Mouse (Mus musculus) heart, embryonic 15.5 days (tissue): ENCODE results near the gene Abcc1. TPM values are rescaled to one million over a fixed set of nuclear protein-coding genes. Genes with fewer than 3 reads are reported as not detected.

Experiments
- ATAC-seq: fragments of 200-750 bp; cut with Nextera tagmentation; replicated peaks from 2 replicates; pipeline ENCODE4 v1.8.0; 2017; ENCODE audit warnings: low read depth, moderate TSS enrichment; ENCODE audit not compliant: insufficient number of reproducible peaks, insufficient read depth, low FRiP score
- H3K27ac ChIP-seq: fragments of 300-500 bp; sonication (generic); 2 replicates; pipeline ENCODE4 v1.5.1; 2015; ENCODE audit warnings: mild to moderate bottlenecking, inconsistent platforms
- H3K27me3 ChIP-seq: fragments of 300-500 bp; sonication (generic); 2 replicates; pipeline ENCODE4 v1.6.1; 2015; ENCODE audit warnings: inconsistent platforms
- H3K36me3 ChIP-seq: fragments of 300-500 bp; sonication (generic); 2 replicates; pipeline ENCODE4 v1.6.1; 2015; ENCODE audit warnings: mild to moderate bottlenecking, inconsistent platforms
- H3K4me1 ChIP-seq: fragments of 300-500 bp; sonication (generic); replicated peaks from 2 replicates; pipeline ENCODE4 v1.6.1; 2015; ENCODE audit warnings: inconsistent platforms
- H3K4me2 ChIP-seq: fragments of 300-500 bp; sonication (generic); 2 replicates; pipeline ENCODE4 v1.6.1; 2015; ENCODE audit warnings: inconsistent platforms, mild to moderate bottlenecking, moderate library complexity
- H3K4me3 ChIP-seq: fragments of 300-500 bp; sonication (generic); 2 replicates; pipeline ENCODE4 v1.5.1; 2015; ENCODE audit warnings: mild to moderate bottlenecking, inconsistent platforms
- H3K9ac ChIP-seq: fragments of 300-500 bp; sonication (generic); 2 replicates; pipeline ENCODE4 v1.6.1; 2015; ENCODE audit warnings: mild to moderate bottlenecking, inconsistent platforms
- H3K9me3 ChIP-seq: fragments of 300-500 bp; sonication (generic); replicated peaks from 2 replicates; pipeline ENCODE4 v1.6.1; 2016; ENCODE audit warnings: inconsistent platforms
- WGBS: fragments of 180-500 bp; shearing (Covaris S2); methylation state at CpG from one replicate; pipeline ENCODE4 v1.1.7; 2015; ENCODE audit warnings: mixed read lengths; 5-methylcytosine and 5-hydroxymethylcytosine counted together
- polyA plus RNA-seq: library from polyadenylated mRNA; unstranded; fragments of >200 nt; fragmentation: Nextera tagmentation; extraction: Ambion mirVana; gene quantifications from 2 replicates; pipeline ENCODE4 v1.2.1, GENCODE M21; 2015

Gene Abcc1
- polyA plus RNA-seq, 1 experiment from 2014 or later: 2.8 TPM

- H3K27me3 ChIP-seq: no peaks in the 10 kb centered on the region
- ATAC-seq: no peak
- no peaks in the 10 kb centered on the region for H3K9me3 ChIP-seq
- WGBS: 62% methylated on average over 6 of the region's 6 CpGs
- no peaks in the 10 kb centered on the region for H3K36me3 ChIP-seq
- H3K9ac ChIP-seq: no peak overlapping the region
- no peak overlapping the region for H3K4me2 ChIP-seq
- H3K27ac ChIP-seq: peak overlapping the region; percentile 70
- no peak overlapping the region for H3K4me3 ChIP-seq
- H3K4me1 ChIP-seq: peaks cover 6% of the 10 kb centered on the region
Observed at GRCm38 (mm10) chr16:14444059-14444855, 82.9 kb downstream of the Abcc1 start.

- no peaks in the 10 kb centered on the region for H3K36me3 ChIP-seq
- 0 out of 2 replicates have a peak, but pooled peaks have one; percentile 48 for ATAC-seq
- no peaks in the 10 kb centered on the region for H3K27me3 ChIP-seq
- H3K27ac ChIP-seq: 0 out of 2 replicates have a peak overlapping the region, but pooled peaks have one; percentile 70
- WGBS: 74% methylated on average over 6 of the region's 6 CpGs
- H3K9ac ChIP-seq: no peak overlapping the region
- H3K4me2 ChIP-seq: no peak overlapping the region
- no peak overlapping the region for H3K4me3 ChIP-seq
- H3K9me3 ChIP-seq: no peaks in the 10 kb centered on the region
- H3K4me1 ChIP-seq: peaks cover 6% of the 10 kb centered on the region
Observed at GRCm38 (mm10) chr16:14445197-14445596, 83.8 kb downstream of the Abcc1 start.

GRCm38 (mm10) chr16:14447366-14447765 is 86.0 kb downstream of the Abcc1 start:
- H3K27ac ChIP-seq: no peak overlapping the region
- no peak overlapping the region for H3K4me3 ChIP-seq
- H3K36me3 ChIP-seq: no peaks in the 10 kb centered on the region
- H3K4me2 ChIP-seq: no peak overlapping the region
- WGBS: 87% methylated on average over 4 of the region's 4 CpGs
- H3K9me3 ChIP-seq: no peaks in the 10 kb centered on the region
- H3K4me1 ChIP-seq: peaks cover 12% of the 10 kb centered on the region
- H3K27me3 ChIP-seq: no peaks in the 10 kb centered on the region
- no peak for ATAC-seq
- no peak overlapping the region for H3K9ac ChIP-seq

- Histone ChIP-seq H3K9ac (no peak overlapping the region), H3K4me3 (no peak overlapping the region), H3K36me3 (no peaks in the 10 kb centered on the region), H3K9me3 (no peaks in the 10 kb centered on the region), H3K4me1 (peaks cover 12% of the 10 kb centered on the region), H3K4me2 (no peak overlapping the region), H3K27ac (no peak overlapping the region), H3K27me3 (0 out of 2 replicates have a peak, but pooled peaks cover 2% of the 10 kb centered on the region)
- ATAC-seq: no peak
- WGBS: 89% methylated on average over 8 of the region's 8 CpGs
Observed at GRCm38 (mm10) chr16:14448307-14448706, 86.9 kb downstream of the Abcc1 start.

GRCm38 (mm10) chr16:14449861-14450260 is 88.5 kb downstream of the Abcc1 start:
- Histone ChIP-seq H3K27me3 (0 out of 2 replicates have a peak, but pooled peaks cover 3% of the 10 kb centered on the region), H3K9me3 (no peaks in the 10 kb centered on the region), H3K9ac (no peak overlapping the region), H3K4me2 (no peak overlapping the region), H3K4me1 (0 out of 2 replicates have a peak, but pooled peaks cover 6% of the 10 kb centered on the region), H3K27ac (no peak overlapping the region), H3K36me3 (no peaks in the 10 kb centered on the region), H3K4me3 (no peak overlapping the region)
- WGBS: 74% methylated on average over 4 of the region's 4 CpGs
- ATAC-seq: no peak

GRCm38 (mm10) chr16:14451374-14452046 is 90.2 kb downstream of the Abcc1 start:
- ATAC-seq: peak; percentile 17; the same call in 1 of the 2 replicates
- H3K9me3 ChIP-seq: no peaks in the 10 kb centered on the region
- no peak overlapping the region for H3K4me3 ChIP-seq
- H3K27ac ChIP-seq: no peak overlapping the region
- H3K4me1 ChIP-seq: 0 out of 2 replicates have a peak, but pooled peaks cover 6% of the 10 kb centered on the region
- H3K9ac ChIP-seq: no peak overlapping the region
- 56% methylated on average over 5 of the region's 5 CpGs for WGBS
- H3K4me2 ChIP-seq: no peak overlapping the region
- H3K27me3 ChIP-seq: 0 out of 2 replicates have a peak, but pooled peaks cover 3% of the 10 kb centered on the region
- no peaks in the 10 kb centered on the region for H3K36me3 ChIP-seq

- Histone ChIP-seq H3K27ac (no peak overlapping the region), H3K4me3 (no peak overlapping the region), H3K4me2 (no peak overlapping the region), H3K4me1 (no peaks in the 10 kb centered on the region), H3K9me3 (no peaks in the 10 kb centered on the region), H3K27me3 (no peaks in the 10 kb centered on the region), H3K36me3 (no peaks in the 10 kb centered on the region), H3K9ac (no peak overlapping the region)
- WGBS: 90% methylated on average over 2 of the region's 2 CpGs
- ATAC-seq: no peak
Observed at GRCm38 (mm10) chr16:14462535-14462934, 101.2 kb downstream of the Abcc1 start.

- no peak for ATAC-seq
- Histone ChIP-seq H3K9me3 (no peaks in the 10 kb centered on the region), H3K9ac (no peak overlapping the region), H3K4me2 (no peak overlapping the region), H3K4me3 (no peak overlapping the region), H3K36me3 (no peaks in the 10 kb centered on the region), H3K4me1 (no peaks in the 10 kb centered on the region), H3K27me3 (no peaks in the 10 kb centered on the region), H3K27ac (no peak overlapping the region)
- WGBS: 84% methylated on average over 6 of the region's 6 CpGs
Observed at GRCm38 (mm10) chr16:14465016-14465415, 103.7 kb downstream of the Abcc1 start.

GRCm38 (mm10) chr16:14468351-14468750 is 107.0 kb downstream of the Abcc1 start:
- no peak overlapping the region for H3K27ac ChIP-seq
- H3K4me1 ChIP-seq: no peaks in the 10 kb centered on the region
- 81% methylated on average over 2 of the region's 2 CpGs for WGBS
- no peak overlapping the region for H3K4me2 ChIP-seq
- no peaks in the 10 kb centered on the region for H3K27me3 ChIP-seq
- ATAC-seq: no peak
- H3K36me3 ChIP-seq: no peaks in the 10 kb centered on the region
- no peak overlapping the region for H3K9ac ChIP-seq
- H3K4me3 ChIP-seq: no peak overlapping the region
- no peaks in the 10 kb centered on the region for H3K9me3 ChIP-seq

- no peak overlapping the region for H3K4me3 ChIP-seq
- no peak overlapping the region for H3K27ac ChIP-seq
- WGBS: 82% methylated on average over 5 of the region's 5 CpGs
- H3K4me2 ChIP-seq: no peak overlapping the region
- no peaks in the 10 kb centered on the region for H3K36me3 ChIP-seq
- H3K4me1 ChIP-seq: no peaks in the 10 kb centered on the region
- no peaks in the 10 kb centered on the region for H3K27me3 ChIP-seq
- no peak for ATAC-seq
- H3K9ac ChIP-seq: no peak overlapping the region
- H3K9me3 ChIP-seq: no peaks in the 10 kb centered on the region
Observed at GRCm38 (mm10) chr16:14468841-14469240, 107.5 kb downstream of the Abcc1 start.

GRCm38 (mm10) chr16:14472171-14472570 is 110.8 kb downstream of the Abcc1 start:
- no peak overlapping the region for H3K27ac ChIP-seq
- H3K4me1 ChIP-seq: no peaks in the 10 kb centered on the region
- ATAC-seq: no peak
- no peak overlapping the region for H3K4me3 ChIP-seq
- no peak overlapping the region for H3K9ac ChIP-seq
- no peaks in the 10 kb centered on the region for H3K27me3 ChIP-seq
- no peak overlapping the region for H3K4me2 ChIP-seq
- 84% methylated on average over 5 of the region's 5 CpGs for WGBS
- H3K36me3 ChIP-seq: no peaks in the 10 kb centered on the region
- H3K9me3 ChIP-seq: no peaks in the 10 kb centered on the region
